In genomic region chr8:87235341-87236075, GRCm38 (mm10) we compare ENCODE assay signal across 8 mouse cellular contexts.
A peak's percentile ranks its signal among the peaks of the same experiment; 100 is the strongest.
DNase-seq lines count a peak whose midpoint lies in the region; ATAC-seq and TF ChIP-seq lines count a peak whose summit lies in the region.

No protein-coding gene starts in this region.

- TF ChIP-seq CTCF in forebrain, postnatal 0 days (IDR thresholded peaks at IDR 0.05; ENCODE audit: low read depth) = no peak

- WGBS in heart, embryonic 10.5 days = 48% methylated on average over 18 of the region's 18 CpGs
- 26% methylated on average over 18 of the region's 18 CpGs for WGBS in forebrain, postnatal 0 days

- H3K4me2 ChIP-seq in forebrain, postnatal 0 days (ENCODE audit: low read depth) = peak overlapping the region; percentile 45

- H3K27me3 ChIP-seq in heart, embryonic 10.5 days (ENCODE audit: insufficient read depth, poor library complexity, severe bottlenecking) = no peaks in the 10 kb centered on the region; the same call in 1 of the 2 replicates
- no peaks in the 10 kb centered on the region for H3K27me3 ChIP-seq in forebrain, postnatal 0 days (ENCODE audit: insufficient read depth, low read length)

- H3K9me3 ChIP-seq in heart, embryonic 10.5 days = no peaks in the 10 kb centered on the region
- no peaks in the 10 kb centered on the region for H3K9me3 ChIP-seq in forebrain, postnatal 0 days (ENCODE audit: low read length)

- H3K27ac ChIP-seq in heart, embryonic 10.5 days = no peak overlapping the region
- no peak overlapping the region for H3K27ac ChIP-seq in forebrain, postnatal 0 days (ENCODE audit: low read depth, low read length)

- intact Hi-C loops in heart, postnatal 10 days (cut with DNase I) = no loop called here
- intact Hi-C loops in left cerebral cortex, postnatal 4 days (cut with DNase I) = no loop called here

- ATAC-seq in cerebellum, adult (ENCODE audit: insufficient number of reproducible peaks, low FRiP score, low TSS enrichment) = peak; percentile 23; the same call in 1 of the 2 replicates
- ATAC-seq in forebrain, postnatal 0 days = peak; percentile 61

- no peak for DNase-seq in heart, embryonic 10.5 days (ENCODE audit: low spot score)
- no peak for DNase-seq in heart, postnatal 10 days
- DNase-seq in forebrain, postnatal 0 days = peak; percentile 62
- DNase-seq in left cerebral cortex, postnatal 4 days = peak; percentile 38
- peak; percentile 61 for DNase-seq in right cerebral cortex, postnatal 25 days
- DNase-seq in urinary bladder, adult 18-20 months (ENCODE audit: low spot score in 2 of 2) = no peak
- DNase-seq in adrenal gland, postnatal 4 days (ENCODE audit: low spot score in 2 of 2) = no peak

- peaks cover 22% of the 10 kb centered on the region for H3K4me1 ChIP-seq in heart, embryonic 10.5 days
- H3K4me1 ChIP-seq in forebrain, postnatal 0 days (ENCODE audit: insufficient read depth) = no peaks in the 10 kb centered on the region

- H3K9ac ChIP-seq in forebrain, postnatal 0 days = peak overlapping the region; percentile 26; the same call in 1 of the 2 replicates

- H3K4me3 ChIP-seq in heart, embryonic 10.5 days = peak overlapping the region; percentile 41
- H3K4me3 ChIP-seq in forebrain, postnatal 0 days (ENCODE audit: low read depth, low read length) = peak overlapping the region; percentile 15

- no peaks in the 10 kb centered on the region for H3K36me3 ChIP-seq in heart, embryonic 10.5 days
- H3K36me3 ChIP-seq in forebrain, postnatal 0 days (ENCODE audit: insufficient read depth) = no peaks in the 10 kb centered on the region

Comparison
In these comparisons a context has a peak if more than half of its experiments do, and no peak if none do; other contexts are left out.
1. DNase-seq: peak in forebrain, postnatal 0 days (single experiment), left cerebral cortex, postnatal 4 days (single experiment) and right cerebral cortex, postnatal 25 days (single experiment); none in heart, embryonic 10.5 days (single experiment), heart, postnatal 10 days (0 of 2), urinary bladder, adult 18-20 months (0 of 2) and adrenal gland, postnatal 4 days (0 of 2).